Mouse (Mus musculus) liver, adult (tissue): ENCODE results near the gene Clic1.
A peak's percentile ranks its signal among the peaks of the same experiment; 100 is the strongest.

Experiments
- GATA4 ChIP-seq: IDR thresholded peaks from 2 replicates; pipeline ENCODE4 v1.6.1; 2014; ENCODE audit warnings: mild to moderate bottlenecking, low read length; ENCODE audit not compliant: insufficient replicate concordance

The Clic1 gene

GRCm38 (mm10) chr17:35048149-35048931, 1.4 kb upstream of the Clic1 start:
- peak; percentile 82; the same call in 1 of the 2 replicates for TF ChIP-seq GATA4

- no peak for TF ChIP-seq GATA4
These were observed 780 bp upstream of the Clic1 start for GRCm38 (mm10) chr17:35048932-35049440.

GRCm38 (mm10) chr17:35050126-35050750, 472 bp downstream of the Clic1 start:
- no peak for TF ChIP-seq GATA4

- peak; percentile 85; the same call in 1 of the 2 replicates for TF ChIP-seq GATA4
These were observed 1.7 kb downstream of the Clic1 start for GRCm38 (mm10) chr17:35051156-35052086.

GRCm38 (mm10) chr17:35052271-35052798, 2.6 kb downstream of the Clic1 start:
- no peak for TF ChIP-seq GATA4

GRCm38 (mm10) chr17:35055691-35056495, 6.1 kb downstream of the Clic1 start:
- no peak for TF ChIP-seq GATA4

GRCm38 (mm10) chr17:35057090-35057489, 7.3 kb downstream of the Clic1 start:
- TF ChIP-seq GATA4: no peak

- no peak for TF ChIP-seq GATA4
These were observed 8.6 kb downstream of the Clic1 start for GRCm38 (mm10) chr17:35058316-35058715.

GRCm38 (mm10) chr17:35058911-35059892, 9.4 kb downstream of the Clic1 start, which contains the start of gene Ddah2:
TSS of gene Ddah2 (plus strand) at chr17:35059035.
- TF ChIP-seq GATA4: no peak

- TF ChIP-seq GATA4: no peak
These were observed 10.3 kb downstream of the Clic1 start for GRCm38 (mm10) chr17:35060071-35060470.

GRCm38 (mm10) chr17:35060737-35061297, 11.1 kb downstream of the Clic1 start:
- TF ChIP-seq GATA4: no peak

- TF ChIP-seq GATA4: no peak
These were observed 11.5 kb downstream of the Clic1 start for GRCm38 (mm10) chr17:35061299-35061698.

GRCm38 (mm10) chr17:35063466-35063865, 13.7 kb downstream of the Clic1 start:
- TF ChIP-seq GATA4: no peak
